Mouse (Mus musculus) liver, embryonic 14.5 days (tissue): ENCODE data around the gene Rab3gap1.

Source experiments
- CTCF ChIP-seq: IDR thresholded peaks from 2 replicates; pipeline ENCODE4 v1.5.1; 2016; ENCODE audit warnings: antibody characterized with exemption, low read depth, control low read depth
- EP300 ChIP-seq: IDR thresholded peaks from 2 replicates; pipeline ENCODE4 v1.6.1; 2016; ENCODE audit warnings: antibody characterized with exemption, low read depth

DNA sequence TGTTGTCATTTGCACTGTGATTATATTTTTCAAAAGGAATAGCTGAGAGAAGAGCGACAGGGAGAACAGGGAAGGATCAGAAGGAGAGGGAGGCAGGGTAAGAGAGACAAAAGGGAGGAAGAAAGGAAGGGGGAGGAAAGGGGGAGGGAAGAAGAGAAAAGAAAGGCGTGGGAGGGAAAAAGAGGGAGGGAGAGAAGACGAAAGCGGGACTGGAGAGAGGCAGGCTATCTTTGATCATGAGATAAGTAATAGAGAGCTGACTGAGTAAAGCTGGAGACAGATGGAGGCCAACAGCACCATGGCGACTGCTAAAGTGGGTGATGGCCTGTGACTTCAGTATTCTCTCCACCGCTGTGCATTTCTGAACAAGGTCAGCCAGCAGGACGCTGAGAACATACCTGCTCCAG is 90.7 kb downstream of the Rab3gap1 start:
- no peak for TF ChIP-seq EP300
- TF ChIP-seq CTCF = no peak
